Mouse (Mus musculus) left cerebral cortex, adult 2 months (tissue): ENCODE measurements around the gene Pigv. TPM values are rescaled to one million over a fixed set of nuclear protein-coding genes. Genes with fewer than 3 reads are reported as not detected.
A peak's percentile ranks its signal among the peaks of the same experiment; 100 is the strongest.
"Not testable (repeated sequence)": the region's sequence is repeated elsewhere in the genome, so short reads cannot be mapped to it uniquely, and the experiment has no call there.

Experiments
- DNase-seq, 2 experiments: peaks; one replicate each; pipeline ENCODE4 v3.0.0; 2021 to 2022; ENCODE audit warnings: low spot score in 2 of 2, mixed read lengths in 1 of 2; ENCODE audit errors: extremely low spot score in 1 of 2
- H3K27ac ChIP-seq: fragments of 200-600 bp; 2 replicates; pipeline ENCODE4 v1.8.1; 2022
- H3K4me3 ChIP-seq: fragments of 200-600 bp; 2 replicates; pipeline ENCODE4 v1.8.1; 2022
- CTCF ChIP-seq: fragments of 200-600 bp; IDR thresholded peaks from 2 replicates; pipeline ENCODE4 v1.8.1; 2022; ENCODE audit warnings: antibody characterized with exemption, mild to moderate bottlenecking, moderate library complexity
- intact Hi-C: fragments of 180-260 bp; cut with DNase I; formaldehyde crosslinking; loops from one replicate; pipeline ENCODE4 v1.15.1; 2025
- total RNA-seq, 2 experiments: library from RNA; stranded (reverse); gene quantifications; 2 replicates each; pipeline ENCODE4 v1.2.3; 2021

The Pigv gene
- total RNA-seq, 2 experiments from 2014 or later, result 7.9 to 8.1 TPM

DNA sequence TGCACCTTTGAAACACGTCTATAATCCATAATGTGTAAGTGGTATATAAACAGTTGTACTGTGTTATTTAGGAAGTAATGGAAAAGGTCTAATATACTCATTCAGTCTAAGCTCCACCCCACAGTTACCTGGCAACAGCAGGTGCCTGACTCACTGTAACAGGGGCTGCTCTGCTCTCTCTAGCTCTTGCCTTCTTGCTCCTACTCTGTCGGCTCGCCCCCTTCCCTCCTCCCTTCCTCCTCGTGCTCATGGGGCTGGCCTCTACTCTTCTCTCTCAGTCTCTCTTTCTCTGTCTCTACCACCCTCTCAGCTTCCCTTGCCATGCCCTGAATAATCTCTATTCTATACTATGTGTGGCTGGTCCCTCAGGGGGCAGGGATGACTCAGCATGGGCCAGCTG, 15.4 kb downstream of the Pigv start:
- no peak for DNase-seq

DNA sequence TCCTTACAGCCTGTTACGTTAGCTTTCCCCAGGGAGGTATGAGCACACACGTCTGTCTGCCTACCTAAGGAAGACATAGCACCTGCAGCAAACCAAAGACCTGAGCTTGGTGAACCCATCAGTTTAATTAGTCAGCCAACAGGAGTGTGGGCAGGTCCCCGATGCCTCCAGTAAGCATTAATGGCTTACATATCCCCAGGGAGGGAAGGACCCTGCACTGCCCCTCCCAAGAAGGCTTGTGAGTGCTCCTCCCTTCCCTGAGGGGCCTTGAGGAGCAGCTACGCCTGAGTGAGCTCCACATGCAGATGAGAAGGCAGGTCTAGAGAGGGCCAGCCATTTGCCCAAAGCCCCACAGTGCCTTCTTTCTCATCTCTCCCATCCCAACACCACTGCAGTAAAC, 16.2 kb downstream of the Pigv start:
- TF ChIP-seq CTCF, result no peak
- H3K4me3 ChIP-seq, result no peak overlapping the region
- no peak for DNase-seq
- H3K27ac ChIP-seq, result no peak overlapping the region
- intact Hi-C loops, result no loop called here

More for the DNA sequence above, 15.4 kb downstream of the Pigv start:
- Histone ChIP-seq H3K27ac (no peak overlapping the region), H3K4me3 (no peak overlapping the region)
- intact Hi-C loops, result no loop called here
- TF ChIP-seq CTCF, result no peak

DNA sequence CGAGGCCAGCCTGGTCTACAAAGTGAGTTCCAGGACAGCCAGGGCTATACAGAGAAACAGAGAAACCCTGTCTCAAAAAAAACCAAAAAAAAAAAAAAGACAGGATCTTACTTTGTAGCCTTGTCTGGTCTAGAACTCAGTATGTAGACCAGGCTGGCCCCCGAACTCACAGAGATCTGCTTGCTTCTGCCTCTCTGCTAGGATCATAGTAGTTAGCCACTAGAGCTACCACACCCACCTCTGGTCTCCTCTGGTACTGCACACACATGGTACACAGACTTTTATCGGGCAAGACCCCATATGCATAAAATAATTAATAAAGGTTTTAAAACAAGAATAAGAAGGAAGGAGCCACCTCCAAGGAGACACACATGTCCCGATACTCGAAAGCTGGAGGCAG, 18.4 kb downstream of the Pigv start:
- intact Hi-C loops, H3K4me3 ChIP-seq, DNase-seq, H3K27ac ChIP-seq: not testable (repeated sequence)

DNA sequence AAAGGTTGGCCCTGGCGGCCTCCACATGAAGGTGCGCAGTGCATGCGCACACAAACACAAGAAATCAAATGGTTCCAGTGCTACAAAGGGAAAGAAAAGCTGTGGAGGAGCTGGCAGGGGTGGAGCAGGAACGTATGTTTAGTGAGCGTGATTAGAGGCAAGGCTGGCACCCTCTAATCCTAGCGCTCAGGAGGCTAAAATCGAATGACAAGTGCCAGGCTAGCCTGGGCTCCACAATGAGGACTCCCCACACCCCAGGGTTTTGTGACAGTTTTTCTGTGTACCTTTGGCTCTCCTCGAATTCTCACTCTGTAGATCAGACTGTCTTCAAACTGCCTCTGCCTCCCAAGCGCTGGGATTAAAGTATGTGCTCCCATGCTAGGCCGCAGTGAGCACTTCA, 19.7 kb downstream of the Pigv start:
- Histone ChIP-seq H3K27ac (no peak overlapping the region), H3K4me3 (no peak overlapping the region)
- no peak for DNase-seq
- intact Hi-C loops, result no loop called here
- no peak for TF ChIP-seq CTCF

DNA sequence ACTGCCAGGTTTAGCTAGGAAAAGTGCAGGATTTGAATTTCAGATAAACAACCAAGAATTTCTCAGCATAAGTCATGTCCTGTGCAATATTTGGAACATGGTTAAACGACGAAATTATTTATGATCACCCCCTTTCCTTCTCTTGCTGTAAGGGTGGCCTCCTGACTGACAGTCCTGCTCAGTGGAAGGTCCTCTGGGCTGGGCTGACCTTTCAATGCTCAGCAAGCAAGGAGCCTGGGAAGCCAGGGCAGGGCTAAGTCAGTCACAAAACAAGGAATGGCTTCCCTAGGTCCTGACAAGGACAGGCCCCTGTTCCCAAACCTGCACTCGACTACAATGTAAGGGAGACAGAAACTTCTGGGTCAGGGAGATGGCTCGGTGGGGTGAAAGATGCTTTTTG, 20.5 kb downstream of the Pigv start:
- intact Hi-C loops, result no loop called here
- no peak for DNase-seq
- Histone ChIP-seq H3K4me3 (no peak overlapping the region), H3K27ac (no peak overlapping the region)
- no peak for TF ChIP-seq CTCF

DNA sequence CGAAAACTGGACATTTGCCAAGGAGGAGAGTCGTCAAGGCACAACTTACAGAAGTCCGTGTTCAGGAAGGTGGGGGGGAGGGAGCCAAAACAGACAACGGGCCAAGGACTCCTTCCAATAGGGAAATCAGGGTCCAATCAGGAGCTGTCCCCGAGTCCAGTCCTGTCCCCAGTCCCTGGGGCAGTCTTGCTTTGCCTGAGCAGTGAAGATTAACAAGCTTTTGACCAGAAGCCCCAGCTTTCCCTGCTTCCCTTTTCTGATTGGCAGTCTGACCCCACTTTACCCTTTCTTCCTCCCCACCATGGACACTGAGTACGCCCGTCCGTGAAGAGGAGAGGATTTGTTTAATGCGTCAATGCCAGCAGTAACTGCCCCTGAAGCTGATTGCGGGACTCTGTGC, 21.0 kb downstream of the Pigv start:
- Histone ChIP-seq H3K4me3 (no peak overlapping the region), H3K27ac (no peak overlapping the region)
- DNase-seq, result no peak
- no peak for TF ChIP-seq CTCF
- intact Hi-C loops, result no loop called here

DNA sequence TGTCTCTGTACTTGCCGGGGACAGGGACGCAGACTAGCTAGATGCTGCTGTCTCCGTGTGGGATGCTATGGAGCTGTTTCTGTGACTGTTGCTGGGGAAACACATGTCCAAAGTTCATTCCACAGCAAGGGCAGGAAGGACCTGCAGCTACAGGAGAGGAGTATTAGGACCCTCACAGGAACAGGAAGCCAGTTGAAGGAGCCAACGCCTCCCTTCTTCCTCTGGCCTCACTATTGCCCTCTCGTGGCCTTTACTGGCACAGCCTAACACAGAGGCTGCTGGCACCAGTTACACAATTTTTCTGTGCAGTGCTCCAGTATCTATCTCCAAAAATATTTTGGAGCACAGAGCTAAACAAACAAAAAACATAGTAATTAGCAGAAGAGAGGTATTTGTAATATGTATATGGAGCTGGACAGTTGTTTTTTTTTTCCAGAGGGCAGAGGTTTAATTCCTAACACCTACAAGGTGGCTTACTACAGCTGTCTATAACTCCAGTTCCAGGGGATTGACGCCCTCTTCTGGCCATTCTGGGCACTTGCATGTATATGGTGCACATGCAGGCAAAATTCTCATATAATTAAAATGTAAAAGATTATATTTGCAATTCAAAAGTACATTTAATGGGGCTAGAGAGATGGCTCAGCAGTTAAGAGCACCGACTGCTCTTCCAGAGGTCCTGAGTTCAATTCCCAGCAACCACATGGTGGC, 22.3 kb downstream of the Pigv start, which contains the start of gene Zdhhc18:
Gene Zdhhc18 (minus strand): TSS at position 166 of the 711 bp plus-strand sequence.
- H3K4me3 ChIP-seq, result peak within 1 kb of the TSS; percentile 46
- H3K27ac ChIP-seq, result 0 out of 2 replicates have a peak within 1 kb of the TSS, but pooled peaks have one; percentile 10
- TF ChIP-seq CTCF, result peak; percentile 79
- intact Hi-C loops, result loop anchor here (1.0 kb wide), 1 partner anchor 58 kb away; no protein-coding TSS in a partner anchor
- peak; percentile 72 to 78 for DNase-seq

DNA sequence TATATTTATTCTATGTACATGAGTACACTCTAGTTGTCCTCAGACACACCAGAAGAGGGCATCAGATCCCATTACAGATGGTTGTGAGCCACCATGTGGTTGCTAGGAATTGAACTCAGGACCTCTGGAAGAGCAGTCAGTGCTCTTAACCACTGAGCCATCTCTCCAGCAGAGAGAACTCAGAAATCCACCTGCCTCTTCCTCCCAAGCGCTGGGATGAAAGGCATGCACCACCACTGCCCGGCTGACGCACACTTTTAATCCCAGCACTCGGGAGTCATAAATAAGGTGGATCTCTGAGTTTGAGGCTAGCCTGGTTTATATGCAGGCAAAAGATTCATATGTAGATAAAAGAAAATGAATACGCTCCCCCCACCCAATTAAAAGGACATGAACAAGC, 23.0 kb downstream of the Pigv start:
- H3K27ac ChIP-seq, intact Hi-C loops, DNase-seq: not testable (repeated sequence)
- H3K4me3 ChIP-seq, result peak overlapping the region; percentile 46
- TF ChIP-seq CTCF, result peak; percentile 1; the same call in 1 of the 2 replicates

DNA sequence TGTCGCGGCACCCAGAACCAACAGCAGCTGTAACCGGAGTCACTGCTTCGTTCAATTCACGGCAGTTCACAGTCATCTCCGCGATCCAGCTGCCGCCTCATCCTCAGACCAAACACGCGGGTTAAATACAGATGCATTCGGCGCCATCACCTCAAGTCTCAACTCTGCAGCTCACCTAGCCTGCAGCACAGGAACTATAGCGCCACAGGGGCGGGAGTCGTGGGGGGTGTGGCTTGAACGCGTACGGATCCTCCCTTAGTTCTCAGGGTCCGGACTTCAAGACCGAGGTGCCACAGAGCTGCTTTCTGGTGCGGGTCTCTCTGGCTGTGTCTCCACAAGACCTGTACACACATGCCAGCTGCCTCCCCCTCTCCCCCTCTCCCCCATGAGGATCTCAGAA, 26.8 kb downstream of the Pigv start:
- Histone ChIP-seq H3K27ac (no peak overlapping the region), H3K4me3 (no peak overlapping the region)
- intact Hi-C loops, result no loop called here
- no peak for DNase-seq
- no peak for TF ChIP-seq CTCF

DNA sequence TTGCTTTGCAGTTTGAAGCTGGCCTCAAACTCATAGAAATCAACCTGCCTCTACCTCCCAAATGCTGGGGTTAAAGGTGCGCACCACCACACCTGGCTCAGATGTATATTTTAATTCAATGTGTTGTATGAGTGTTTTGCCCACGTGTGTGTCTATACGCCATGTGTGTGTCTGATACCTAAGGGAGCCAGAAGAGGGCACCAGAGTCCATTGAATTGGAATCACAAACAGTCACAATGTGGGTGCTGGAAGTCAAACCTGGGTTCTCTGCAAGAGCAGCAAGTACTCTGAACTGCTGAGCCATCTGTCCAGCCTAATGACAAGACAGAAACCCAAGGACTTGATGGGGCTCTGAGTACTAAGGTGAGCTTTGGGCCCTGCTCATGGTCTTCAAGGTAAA, 27.3 kb downstream of the Pigv start:
- intact Hi-C loops, result no loop called here
- TF ChIP-seq CTCF, result no peak; the same call in none of the 2 replicates

DNA sequence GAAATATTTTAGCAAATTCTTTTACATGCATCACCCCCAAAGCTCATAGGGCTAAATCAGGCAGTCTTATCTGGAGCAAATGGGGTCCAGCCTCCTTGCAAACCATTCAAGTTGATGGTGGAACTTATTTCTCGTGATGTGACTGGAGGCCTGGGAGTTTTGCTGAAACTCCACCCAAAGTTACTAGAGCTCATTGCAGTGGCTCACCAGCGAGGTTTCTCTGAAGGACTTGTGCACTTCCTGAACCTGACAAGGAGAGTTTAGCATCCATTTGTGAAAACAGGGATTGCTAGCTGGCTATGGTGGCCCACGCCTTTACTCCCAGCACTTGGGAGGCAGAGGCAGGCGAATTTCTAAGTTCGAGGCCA, 38.4 kb downstream of the Pigv start:
- intact Hi-C loops, result no loop called here
- DNase-seq, result no peak
- no peak for TF ChIP-seq CTCF
- Histone ChIP-seq H3K4me3 (no peak overlapping the region), H3K27ac (no peak overlapping the region)

More for the DNA sequence above, 27.3 kb downstream of the Pigv start:
- Histone ChIP-seq H3K27ac (no peak overlapping the region), H3K4me3 (no peak overlapping the region)
- DNase-seq, result no peak

DNA sequence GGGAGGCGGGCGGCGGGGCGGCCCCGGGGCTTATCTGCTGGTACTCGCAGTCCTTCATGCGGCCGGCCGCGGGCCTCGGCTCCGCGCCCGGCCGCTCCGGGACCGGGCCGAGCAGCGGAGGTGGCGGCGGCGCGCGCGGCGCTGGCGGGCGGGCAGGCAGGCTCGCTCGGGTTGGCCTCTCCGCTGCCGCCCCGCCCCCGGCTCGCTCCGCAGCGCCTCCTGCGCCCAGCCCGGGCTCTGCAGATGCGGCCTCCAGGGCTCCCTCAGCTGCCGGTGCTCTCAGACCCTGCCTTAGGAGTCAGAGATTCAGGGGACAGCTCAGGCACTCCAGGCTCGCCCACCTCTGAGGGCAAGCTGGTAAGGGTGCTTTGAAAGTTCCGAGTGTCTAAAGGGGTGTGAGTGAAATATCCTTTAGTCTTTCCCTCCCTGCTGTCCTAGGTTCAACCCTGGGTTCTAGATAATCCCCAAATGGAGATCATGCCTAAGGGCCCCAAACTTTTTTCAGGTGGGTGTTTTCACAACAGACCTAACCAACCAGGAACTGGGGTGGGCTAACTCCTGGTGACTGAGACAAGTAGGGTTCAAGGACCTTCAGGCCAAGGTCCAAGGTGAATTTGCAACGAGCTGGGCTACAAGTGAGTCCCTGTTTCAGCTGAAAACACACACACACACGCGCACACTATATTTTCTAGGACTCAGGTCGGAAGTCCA, 39.0 kb downstream of the Pigv start:
- H3K27ac ChIP-seq, result peak overlapping the region; percentile 76
- H3K4me3 ChIP-seq, result peak overlapping the region; percentile 70
- intact Hi-C loops, result no loop called here
- TF ChIP-seq CTCF, result peak; percentile 77
- DNase-seq, result peak; percentile 89 to 93
